8 mouse cellular contexts compared by ENCODE assay signal in genomic region chr13:115101355-115102191, GRCm38 (mm10). TPM values are rescaled to one million over a fixed set of nuclear protein-coding genes. Genes with fewer than 3 reads are reported as not detected.
DNase-seq lines count a peak whose midpoint lies in the region; ATAC-seq and TF ChIP-seq lines count a peak whose summit lies in the region.

TSS of gene Gm49395 (minus strand) at chr13:115101921.
TSS of gene Itga1 (minus strand) at chr13:115101964.

- H3K9ac ChIP-seq in CH12.LX (ENCODE audit: insufficient read depth, low read depth) = no peak within 1 kb of the TSS
- H3K9ac ChIP-seq in forebrain, embryonic 14.5 days (ENCODE audit: low read length) = peak within 1 kb of the TSS; percentile 61
- peak within 1 kb of the TSS; percentile 70 for H3K9ac ChIP-seq in neural tube, embryonic 13.5 days

- TF ChIP-seq EP300 in CH12.LX (IDR thresholded peaks at IDR 0.05; ENCODE audit: low read length) = no peak

- no peaks in the 10 kb centered on the region for H3K79me2 ChIP-seq in CH12.LX (replicated peaks; ENCODE audit: control insufficient read depth, extremely low read depth, insufficient read depth, poor library complexity, severe bottlenecking)

- in situ Hi-C loops in CH12.LX (cut with MboI; ENCODE audit: low pct_ligation_motif_present, low pct_unique_long_range_greater_than_20kb, low sequenced_read_pairs) = no loop called here

- H3K4me1 ChIP-seq in CH12.LX (ENCODE audit: control insufficient read depth in 1 of 2, insufficient read depth in 2 of 2) = peaks cover 3 to 7% of the 10 kb centered on the region in 2 experiments; a peak in 3 of 4 replicates
- H3K4me1 ChIP-seq in bone marrow macrophage, adult 2 months (ENCODE audit: control insufficient read depth, insufficient read depth, low read length) = no peaks in the 10 kb centered on the region
- peaks cover 10% of the 10 kb centered on the region for H3K4me1 ChIP-seq in forebrain, embryonic 14.5 days (ENCODE audit: control insufficient read depth, insufficient read depth, low read length)
- peaks cover 16% of the 10 kb centered on the region for H3K4me1 ChIP-seq in neural tube, embryonic 13.5 days (replicated peaks)

- TF ChIP-seq CTCF in CH12.LX (conservative IDR thresholded peaks at IDR 0.05 in 1 of 2, IDR thresholded peaks at IDR 0.05 in 1 of 2; ENCODE audit: low read depth in 2 of 2, low read length in 2 of 2) = no peak
- TF ChIP-seq CTCF in bone marrow macrophage, adult 2 months (IDR thresholded peaks at IDR 0.05; ENCODE audit: low read depth, low read length) = no peak

- H3K4me3 ChIP-seq in CH12.LX (replicated peaks in 1 of 3; ENCODE audit: low read depth in 2 of 3, low read length in 2 of 3, poor library complexity in 1 of 3) = no peak within 1 kb of the TSS
- H3K4me3 ChIP-seq in bone marrow macrophage, adult 2 months (ENCODE audit: insufficient read depth, low read length) = peak within 1 kb of the TSS; percentile 54
- peak within 1 kb of the TSS; percentile 43 for H3K4me3 ChIP-seq in forebrain, embryonic 14.5 days (ENCODE audit: low read depth, low read length)
- peak within 1 kb of the TSS; percentile 52 for H3K4me3 ChIP-seq in neural tube, embryonic 13.5 days

- H3K27me3 ChIP-seq in CH12.LX (replicated peaks) = no peaks in the 10 kb centered on the region
- peaks cover 16% of the 10 kb centered on the region for H3K27me3 ChIP-seq in forebrain, embryonic 14.5 days (replicated peaks; ENCODE audit: control insufficient read depth, insufficient read depth, low read length)
- peaks cover 35% of the 10 kb centered on the region for H3K27me3 ChIP-seq in neural tube, embryonic 13.5 days

- intact Hi-C loops in heart, postnatal 10 days (cut with DNase I) = loop anchor here (2.0 to 10.0 kb wide), 5 partner anchors 46 to 267 kb away; no protein-coding TSS in a partner anchor

- H3K36me3 ChIP-seq in CH12.LX (replicated peaks in 1 of 2; ENCODE audit: control insufficient read depth in 1 of 2, insufficient read depth in 1 of 2, low read length in 1 of 2) = no peaks in the 10 kb centered on the region
- H3K36me3 ChIP-seq in forebrain, embryonic 14.5 days (ENCODE audit: control insufficient read depth, insufficient read depth, low read length) = no peaks in the 10 kb centered on the region
- no peaks in the 10 kb centered on the region for H3K36me3 ChIP-seq in neural tube, embryonic 13.5 days

- peaks cover 2% of the 10 kb centered on the region for H3K9me3 ChIP-seq in CH12.LX (replicated peaks; ENCODE audit: low read length)
- no peaks in the 10 kb centered on the region for H3K9me3 ChIP-seq in forebrain, embryonic 14.5 days (replicated peaks; ENCODE audit: control insufficient read depth, low read length)
- H3K9me3 ChIP-seq in neural tube, embryonic 13.5 days = no peaks in the 10 kb centered on the region

- DNase-seq in CH12.LX (ENCODE audit: extremely low read depth) = no peak
- peak; percentile 66 for DNase-seq in forebrain, embryonic 14.5 days (ENCODE audit: low spot score)
- peak; percentile 88 to 89 for DNase-seq in heart, postnatal 10 days
- DNase-seq in kidney, postnatal 36 days = peak; percentile 94 to 97
- DNase-seq in lung, adult 18-20 months = peak; percentile 88 to 90
- DNase-seq in urinary bladder, adult 2 months (ENCODE audit: low spot score) = peak; percentile 65

- no peak for TF ChIP-seq RAD21 in CH12.LX (IDR thresholded peaks at IDR 0.05; ENCODE audit: low read depth, low read length)

- peak within 1 kb of the TSS; percentile 21; the same call in 1 of the 2 replicates for H3K4me2 ChIP-seq in CH12.LX (ENCODE audit: insufficient read depth, low read depth, poor library complexity, severe bottlenecking)
- H3K4me2 ChIP-seq in forebrain, embryonic 14.5 days (ENCODE audit: low read length) = peak within 1 kb of the TSS; percentile 86
- peak within 1 kb of the TSS; percentile 70 for H3K4me2 ChIP-seq in neural tube, embryonic 13.5 days

- dilution Hi-C loops in CH12.LX (cut with MboI; ENCODE audit: extremely low pct_ligation_motif_present, extremely low pct_unique_long_range_greater_than_20kb, low sequenced_read_pairs) = no loop called here

- TF ChIP-seq POLR2A in CH12.LX (IDR thresholded peaks at IDR 0.05; ENCODE audit: low read depth, low read length) = no peak
- no peak for TF ChIP-seq POLR2A in bone marrow macrophage, adult 2 months (IDR thresholded peaks at IDR 0.05; ENCODE audit: borderline replicate concordance, low read depth, low read length)

- WGBS in forebrain, embryonic 14.5 days = under 1% methylated on average over 39 of the region's 39 CpGs
- WGBS in neural tube, embryonic 13.5 days = under 1% methylated on average over 39 of the region's 39 CpGs

- peak; percentile 81 for ATAC-seq in forebrain, embryonic 14.5 days
- peak; percentile 85 for ATAC-seq in neural tube, embryonic 13.5 days (ENCODE audit: low read depth)

- H3K27ac ChIP-seq in CH12.LX (ENCODE audit: insufficient read depth, low read depth) = no peak within 1 kb of the TSS
- no peak within 1 kb of the TSS for H3K27ac ChIP-seq in bone marrow macrophage, adult 2 months (ENCODE audit: insufficient read depth, low read depth, low read length)
- 0 out of 2 replicates have a peak within 1 kb of the TSS, but pooled peaks have one; percentile 27 for H3K27ac ChIP-seq in forebrain, embryonic 14.5 days (ENCODE audit: low read depth, low read length)
- peak within 1 kb of the TSS; percentile 71 for H3K27ac ChIP-seq in neural tube, embryonic 13.5 days (replicated peaks)

TF ChIP-seq in CH12.LX, 34 proteins besides CTCF, POLR2A, EP300 and RAD21:
- TF ChIP-seq SIN3A (IDR thresholded peaks at IDR 0.05; ENCODE audit: low read length) (no peak), MAX (IDR thresholded peaks at IDR 0.05; ENCODE audit: low read length) (no peak), UBTF (IDR thresholded peaks at IDR 0.05; ENCODE audit: low read depth, low read length) (no peak), ZKSCAN1 (IDR thresholded peaks at IDR 0.05; ENCODE audit: borderline replicate concordance, low read depth, low read length) (no peak), MXI1 (IDR thresholded peaks at IDR 0.05; ENCODE audit: low read depth, low read length) (no peak), HCFC1 (IDR thresholded peaks at IDR 0.05; ENCODE audit: low read depth, low read length) (no peak), MAFK (IDR thresholded peaks at IDR 0.05; ENCODE audit: insufficient replicate concordance, low read length) (no peak), ZMIZ1 (IDR thresholded peaks at IDR 0.05; ENCODE audit: low read depth, low read length) (no peak), CHD2 (IDR thresholded peaks at IDR 0.05; ENCODE audit: low read length) (no peak), NRF1 (IDR thresholded peaks at IDR 0.05; ENCODE audit: low read depth, low read length) (no peak), ETS1 (conservative IDR thresholded peaks at IDR 0.05; ENCODE audit: low read depth, low read length) (no peak), USF1 (IDR thresholded peaks at IDR 0.05; ENCODE audit: low read depth, low read length) (no peak), TBP (conservative IDR thresholded peaks at IDR 0.05; ENCODE audit: low read depth, low read length) (no peak), POLR2AphosphoS2 (IDR thresholded peaks at IDR 0.05; ENCODE audit: low read depth, low read length) (no peak)

RNA-seq across cellular contexts. Expression of gene Gm49395, which starts in this region (rescaled TPM):
- total RNA-seq in CH12.LX (2012; rRNA removed) = 0.30 and 0.55 TPM in 2 replicates
- total RNA-seq in CH12.LX (2014; rRNA removed) = not detected in 2 replicates
- polyA plus RNA-seq in CH12.LX (2012; ENCODE audit: insufficient read length, low read depth) = 0.69 and 0.71 TPM in 2 replicates
- polyA plus RNA-seq in bone marrow macrophage, adult 2 months (2012; ENCODE audit: insufficient read depth, insufficient read length, missing spikeins) = not detected in 2 replicates
- 4.0 and 4.9 TPM in 2 replicates for polyA plus RNA-seq in forebrain, embryonic 14.5 days (2014; fragmentation: Nextera tagmentation; extraction: Ambion mirVana)
- 10 to 100 TPM; 17.2 to 21.0 TPM for total RNA-seq in heart, postnatal 10 days (2021)
- 2.6 TPM in 2 replicates for polyA plus RNA-seq in neural tube, embryonic 13.5 days (2015; fragmentation: Nextera tagmentation; extraction: Ambion mirVana)
- 10.2 and 13.1 TPM in 2 replicates for polyA plus RNA-seq in urinary bladder, adult 2 months (2012; rRNA removed)

RNA-seq across cellular contexts. Expression of gene Itga1, which starts in this region (rescaled TPM):
- total RNA-seq in CH12.LX (2012; rRNA removed) = under 0.01 TPM in 1 of 2 replicates, not detected in the other
- total RNA-seq in CH12.LX (2014; rRNA removed) = 0.01 and 0.04 TPM in 2 replicates
- 0.04 TPM in 2 replicates for polyA plus RNA-seq in CH12.LX (2012; ENCODE audit: insufficient read length, low read depth)
- polyA plus RNA-seq in bone marrow macrophage, adult 2 months (2012; ENCODE audit: insufficient read depth, insufficient read length, missing spikeins) = 0.89 and 0.95 TPM in 2 replicates
- polyA plus RNA-seq in forebrain, embryonic 14.5 days (2014; fragmentation: Nextera tagmentation; extraction: Ambion mirVana) = 5.8 and 6.6 TPM in 2 replicates
- total RNA-seq in heart, postnatal 10 days (2021) = 10 to 100 TPM; 73.9 to 83.5 TPM
- polyA plus RNA-seq in neural tube, embryonic 13.5 days (2015; fragmentation: Nextera tagmentation; extraction: Ambion mirVana) = 8.4 and 8.8 TPM in 2 replicates
- polyA plus RNA-seq in urinary bladder, adult 2 months (2012; rRNA removed) = 48.4 and 68.4 TPM in 2 replicates

Comparison
In these comparisons a context has a peak if more than half of its experiments do, and no peak if none do; other contexts are left out.
1. RNA of gene Gm49395 (total RNA-seq): 17.2 to 21.0 TPM in heart, postnatal 10 days; 0.30 to 0.55 TPM in CH12.LX; every median in the first group is over 10 times any median in the second.
2. RNA of gene Itga1 (total RNA-seq): 73.9 to 83.5 TPM in heart, postnatal 10 days; under 0.01 to 0.04 TPM in CH12.LX; every median in the first group is over 10 times any median in the second.
3. H3K27ac ChIP-seq: peak in forebrain, embryonic 14.5 days (single experiment) and neural tube, embryonic 13.5 days (single experiment); none in CH12.LX (single experiment) and bone marrow macrophage, adult 2 months (single experiment).
4. H3K4me2 ChIP-seq: peak in every context shown above with its lines; median percentile 86 in forebrain, embryonic 14.5 days; 70 in neural tube, embryonic 13.5 days; 21 in CH12.LX.
5. H3K4me3 ChIP-seq: peak in bone marrow macrophage, adult 2 months (single experiment), forebrain, embryonic 14.5 days (single experiment) and neural tube, embryonic 13.5 days (single experiment); none in CH12.LX (0 of 3).